Mouse (Mus musculus) forebrain, embryonic 10.5 days (tissue): ENCODE data around the gene Cebpg. TPM values are rescaled to one million over a fixed set of nuclear protein-coding genes. Genes with fewer than 3 reads are reported as not detected.

Experiments used
- DNase-seq: peaks from one replicate; pipeline ENCODE4 v3.0.0-alpha.2; 2017; ENCODE audit warnings: low spot score; ENCODE audit errors: extremely low spot score
- H3K27ac ChIP-seq: fragments of 300-500 bp; sonication (generic); 2 replicates; pipeline ENCODE4 v1.5.1; 2016; ENCODE audit warnings: mild to moderate bottlenecking
- H3K27me3 ChIP-seq: fragments of 300-500 bp; sonication (generic); 2 replicates; pipeline ENCODE4 v1.6.1; 2016; ENCODE audit warnings: mild to moderate bottlenecking; ENCODE audit not compliant: poor library complexity, severe bottlenecking
- H3K36me3 ChIP-seq: fragments of 300-500 bp; sonication (generic); replicated peaks from 2 replicates; pipeline ENCODE4 v1.6.1; 2016; ENCODE audit warnings: mild to moderate bottlenecking, moderate library complexity
- H3K4me1 ChIP-seq: fragments of 300-500 bp; sonication (generic); 2 replicates; pipeline ENCODE4 v1.6.1; 2016
- H3K4me3 ChIP-seq: fragments of 300-500 bp; sonication (generic); 2 replicates; pipeline ENCODE4 v1.5.1; 2016; ENCODE audit warnings: mild to moderate bottlenecking, moderate library complexity
- H3K9me3 ChIP-seq: fragments of 300-500 bp; sonication (generic); 2 replicates; pipeline ENCODE4 v1.6.1; 2016; ENCODE audit warnings: mild to moderate bottlenecking, moderate library complexity
- WGBS: fragments of 180-500 bp; shearing (Covaris S2); methylation state at CpG from one replicate; pipeline ENCODE4 v1.1.7; 2016; 5-methylcytosine and 5-hydroxymethylcytosine counted together
- polyA plus RNA-seq: library from polyadenylated mRNA; unstranded; fragments of >200 nt; fragmentation: Nextera tagmentation; extraction: Ambion mirVana; gene quantifications from 2 replicates; pipeline ENCODE4 v1.2.1, GENCODE M21; 2016

Cebpg gene
- polyA plus RNA-seq, 1 experiment from 2014 or later = 45.0 TPM

- Histone ChIP-seq H3K4me3 (no peak overlapping the region), H3K9me3 (peaks cover 3% of the 10 kb centered on the region; the same call in 1 of the 2 replicates), H3K27me3 (no peaks in the 10 kb centered on the region), H3K36me3 (no peaks in the 10 kb centered on the region), H3K27ac (no peak overlapping the region), H3K4me1 (peaks cover 5% of the 10 kb centered on the region; the same call in 1 of the 2 replicates)
- no peak for DNase-seq
- WGBS = 87% methylated on average over 14 of the region's 14 CpGs
Measured at GRCm38 (mm10) chr7:35064286-35065258, 8.2 kb upstream of the Cebpg start.

GRCm38 (mm10) chr7:35059467-35059866 is 3.1 kb upstream of the Cebpg start:
- Histone ChIP-seq H3K9me3 (peaks cover 5% of the 10 kb centered on the region; the same call in 1 of the 2 replicates), H3K27me3 (no peaks in the 10 kb centered on the region), H3K4me3 (no peak overlapping the region), H3K27ac (no peak overlapping the region), H3K36me3 (no peaks in the 10 kb centered on the region), H3K4me1 (peaks cover 21% of the 10 kb centered on the region)
- no peak for DNase-seq
- 76% methylated on average over 5 of the region's 5 CpGs for WGBS

- Histone ChIP-seq H3K4me1 (peaks cover 27% of the 10 kb centered on the region), H3K27me3 (no peaks in the 10 kb centered on the region), H3K9me3 (peaks cover 5% of the 10 kb centered on the region; the same call in 1 of the 2 replicates), H3K27ac (no peak overlapping the region), H3K4me3 (no peak overlapping the region), H3K36me3 (peaks cover 6% of the 10 kb centered on the region; the same call in 1 of the 2 replicates)
- 85% methylated on average over 1 of the region's 1 CpGs for WGBS
- no peak for DNase-seq
Measured at GRCm38 (mm10) chr7:35058329-35058728, 2.0 kb upstream of the Cebpg start.

DNA sequence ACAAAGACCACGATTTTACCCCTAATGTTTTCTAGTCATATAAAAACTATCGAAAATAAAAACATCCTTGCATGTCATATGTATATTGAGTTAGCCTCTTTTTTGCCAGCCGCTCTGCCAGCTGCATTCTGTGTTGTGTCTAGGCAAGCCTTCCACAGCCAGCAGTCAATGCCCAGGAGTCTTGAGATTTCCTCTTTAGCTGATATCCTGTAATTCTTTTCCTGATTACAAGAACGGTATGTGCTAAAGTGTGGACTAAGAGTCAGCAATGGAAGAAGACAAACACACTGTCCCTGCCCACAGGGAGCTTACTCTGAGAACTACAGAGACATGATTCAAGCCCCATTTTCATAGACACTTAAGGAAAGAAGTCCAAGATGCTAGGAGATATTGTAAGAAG is 1.2 kb upstream of the Cebpg start:
- Histone ChIP-seq H3K9me3 (peaks cover 5% of the 10 kb centered on the region; the same call in 1 of the 2 replicates), H3K27me3 (no peaks in the 10 kb centered on the region), H3K27ac (no peak overlapping the region), H3K36me3 (peaks cover 13% of the 10 kb centered on the region), H3K4me3 (no peak overlapping the region), H3K4me1 (peaks cover 27% of the 10 kb centered on the region)
- 89% methylated on average over 4 of the region's 4 CpGs for WGBS
- no peak for DNase-seq

- Histone ChIP-seq H3K4me1 (peaks cover 27% of the 10 kb centered on the region), H3K9me3 (peaks cover 5% of the 10 kb centered on the region; the same call in 1 of the 2 replicates), H3K27me3 (no peaks in the 10 kb centered on the region), H3K27ac (peak overlapping the region; percentile 97), H3K36me3 (peaks cover 17% of the 10 kb centered on the region), H3K4me3 (peak overlapping the region; percentile 99)
- DNase-seq = no peak
- WGBS = 30% methylated on average over 10 of the region's 10 CpGs
Measured at GRCm38 (mm10) chr7:35056999-35057398, 626 bp upstream of the Cebpg start.

GRCm38 (mm10) chr7:35055619-35056435 is 546 bp downstream of the Cebpg start:
- Histone ChIP-seq H3K27ac (peak overlapping the region; percentile 97), H3K9me3 (peaks cover 5% of the 10 kb centered on the region; the same call in 1 of the 2 replicates), H3K4me1 (peaks cover 27% of the 10 kb centered on the region), H3K36me3 (peaks cover 24% of the 10 kb centered on the region), H3K4me3 (peak overlapping the region; percentile 99), H3K27me3 (no peaks in the 10 kb centered on the region)
- peak; percentile 46 for DNase-seq
- WGBS = under 1% methylated on average over 77 of the region's 77 CpGs

- Histone ChIP-seq H3K4me1 (peaks cover 27% of the 10 kb centered on the region), H3K4me3 (peak overlapping the region; percentile 99), H3K27me3 (no peaks in the 10 kb centered on the region), H3K36me3 (peaks cover 31% of the 10 kb centered on the region), H3K27ac (peak overlapping the region; percentile 97), H3K9me3 (peaks cover 5% of the 10 kb centered on the region; the same call in 1 of the 2 replicates)
- DNase-seq = no peak
- 64% methylated on average over 2 of the region's 2 CpGs for WGBS
Measured at GRCm38 (mm10) chr7:35054977-35055618, 1.3 kb downstream of the Cebpg start.

- DNase-seq = no peak
- Histone ChIP-seq H3K9me3 (no peaks in the 10 kb centered on the region), H3K4me1 (peaks cover 27% of the 10 kb centered on the region), H3K4me3 (no peak overlapping the region), H3K36me3 (peaks cover 39% of the 10 kb centered on the region), H3K27me3 (no peaks in the 10 kb centered on the region), H3K27ac (no peak overlapping the region)
- WGBS = 95% methylated on average over 1 of the region's 1 CpGs
Measured at GRCm38 (mm10) chr7:35054286-35054685, 2.1 kb downstream of the Cebpg start.

DNA sequence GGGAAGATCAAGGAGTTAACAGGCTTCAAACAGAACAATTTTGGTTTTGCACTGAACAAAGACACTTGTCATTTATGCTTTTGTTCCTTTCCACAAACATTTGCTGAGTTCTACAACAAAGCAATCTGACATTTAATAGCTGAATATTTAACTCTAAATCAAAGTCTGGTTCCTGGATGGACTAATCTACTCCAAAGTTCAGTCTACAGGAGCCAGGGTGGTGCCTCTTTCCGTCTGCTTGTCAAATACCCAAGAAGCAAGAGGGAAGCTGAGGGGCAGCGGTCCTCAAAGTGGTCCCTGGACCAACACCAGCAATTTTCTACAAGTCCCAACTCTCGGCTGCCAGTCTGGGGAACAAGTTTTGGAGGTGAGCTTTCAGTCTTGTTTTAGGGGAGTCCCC is 3.2 kb downstream of the Cebpg start:
- Histone ChIP-seq H3K9me3 (no peaks in the 10 kb centered on the region), H3K27ac (no peak overlapping the region), H3K27me3 (no peaks in the 10 kb centered on the region), H3K4me3 (no peak overlapping the region), H3K36me3 (peaks cover 49% of the 10 kb centered on the region), H3K4me1 (peaks cover 27% of the 10 kb centered on the region)
- DNase-seq = no peak
- WGBS = 87% methylated on average over 3 of the region's 3 CpGs

DNA sequence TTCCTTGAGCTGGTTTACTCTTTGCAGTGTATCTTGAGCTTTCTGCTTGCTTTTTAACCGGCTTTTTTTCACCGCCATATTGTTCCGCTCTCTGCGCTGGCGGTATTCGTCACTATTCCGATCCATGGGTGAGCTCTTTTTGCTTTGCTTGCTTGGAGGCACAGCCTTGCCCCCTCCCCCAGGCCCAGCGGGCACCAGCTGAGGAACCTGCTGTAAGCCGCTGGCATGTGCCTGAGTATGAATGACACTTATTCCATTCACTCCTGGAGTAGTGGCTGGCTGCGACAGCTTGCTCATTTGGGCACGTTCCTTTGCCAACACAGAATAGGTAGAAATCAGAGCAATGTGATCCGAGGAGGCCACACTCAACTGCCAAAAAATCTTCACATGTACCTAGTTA is 5.8 kb downstream of the Cebpg start:
- H3K4me1 ChIP-seq = peaks cover 17% of the 10 kb centered on the region
- H3K27ac ChIP-seq = no peak overlapping the region
- no peak overlapping the region for H3K4me3 ChIP-seq
- no peaks in the 10 kb centered on the region for H3K9me3 ChIP-seq
- DNase-seq = no peak
- WGBS = 96% methylated on average over 12 of the region's 12 CpGs
- no peaks in the 10 kb centered on the region for H3K27me3 ChIP-seq
- peaks cover 74% of the 10 kb centered on the region for H3K36me3 ChIP-seq

GRCm38 (mm10) chr7:35046091-35046490 is 10.3 kb downstream of the Cebpg start:
- Histone ChIP-seq H3K27ac (no peak overlapping the region), H3K4me3 (no peak overlapping the region), H3K4me1 (peaks cover 16% of the 10 kb centered on the region), H3K9me3 (no peaks in the 10 kb centered on the region), H3K27me3 (no peaks in the 10 kb centered on the region), H3K36me3 (peaks cover 96% of the 10 kb centered on the region)
- WGBS = 95% methylated on average over 4 of the region's 4 CpGs
- no peak for DNase-seq

DNA sequence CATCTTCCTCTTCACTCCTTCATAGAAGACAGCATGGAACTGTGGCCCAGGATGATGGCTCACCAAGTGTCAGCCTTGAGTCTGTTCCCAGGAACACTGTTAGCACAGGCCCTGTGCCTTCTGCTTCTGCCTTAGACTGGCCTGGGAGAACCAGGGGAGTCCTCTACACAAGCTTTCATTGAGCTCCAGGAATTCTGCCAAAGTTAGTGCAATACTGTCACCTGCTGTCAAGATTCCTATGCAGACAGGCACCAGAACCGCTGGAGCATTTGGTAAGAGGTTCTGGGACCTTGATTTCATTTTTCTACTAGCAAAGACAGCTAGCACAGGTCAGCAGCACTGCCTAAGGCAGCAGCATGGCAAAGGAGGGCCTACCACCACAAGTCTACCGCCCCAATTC is 11.7 kb downstream of the Cebpg start:
- 84% methylated on average over 2 of the region's 2 CpGs for WGBS
- Histone ChIP-seq H3K27ac (no peak overlapping the region), H3K4me1 (peaks cover 16% of the 10 kb centered on the region), H3K9me3 (no peaks in the 10 kb centered on the region), H3K27me3 (no peaks in the 10 kb centered on the region), H3K4me3 (no peak overlapping the region), H3K36me3 (peaks cover 96% of the 10 kb centered on the region)
- DNase-seq = no peak
